Mouse (Mus musculus) urinary bladder, postnatal 25 days (tissue): ENCODE data around the gene Foxp2.
A peak's percentile ranks its signal among the peaks of the same experiment; 100 is the strongest.

Source experiments
- DNase-seq: peaks from one replicate; pipeline ENCODE4 v3.0.0; 2022; ENCODE audit warnings: low spot score

Gene Foxp2

GRCm38 (mm10) chr6:14901183-14901970 lies at the start of gene Foxp2:
Gene Foxp2 (plus strand): TSS chr6:14901349.
- DNase-seq = peak; percentile 37

DNA sequence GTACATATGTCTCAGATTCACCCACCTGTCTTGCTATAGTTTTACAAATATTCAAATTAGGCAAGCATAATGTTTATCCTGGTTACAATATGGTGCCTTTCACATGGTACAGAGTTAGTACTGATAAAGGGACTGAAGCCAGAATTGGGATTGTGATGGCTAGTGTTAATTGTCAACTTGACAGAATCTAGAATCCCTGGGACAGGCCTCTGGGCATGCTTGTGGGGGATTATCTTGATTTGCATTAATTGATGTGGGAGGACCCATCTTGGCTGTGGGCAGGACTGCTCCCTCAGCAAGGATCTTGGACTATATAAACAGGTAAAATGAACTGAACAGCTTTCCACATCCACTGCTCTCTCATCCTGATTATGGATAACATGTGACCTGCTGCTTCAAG lies 15.9 kb upstream of the Foxp2 start:
- no peak for DNase-seq

DNA sequence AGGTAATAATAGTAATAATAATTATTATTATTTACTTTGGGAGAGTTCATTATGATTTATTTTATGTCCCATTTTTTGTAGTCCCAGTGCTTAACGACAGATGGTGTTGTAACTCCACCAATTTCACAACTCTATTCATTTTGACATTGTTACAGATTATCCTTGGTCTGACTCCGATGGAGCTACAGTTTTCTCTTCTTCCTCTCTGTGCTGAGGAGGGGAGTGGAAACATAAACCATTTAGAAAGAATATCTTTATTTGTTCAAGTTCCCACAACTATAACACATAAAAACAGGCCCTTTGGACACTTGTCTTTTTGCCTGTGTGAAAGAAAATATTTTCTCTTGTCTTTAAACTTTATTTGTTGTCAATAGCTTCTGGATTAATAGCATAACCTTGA lies 4.1 kb upstream of the Foxp2 start:
- no peak for DNase-seq

- no peak for DNase-seq
Measured at GRCm38 (mm10) chr6:14898096-14898855, 2.9 kb upstream of the Foxp2 start.

DNA sequence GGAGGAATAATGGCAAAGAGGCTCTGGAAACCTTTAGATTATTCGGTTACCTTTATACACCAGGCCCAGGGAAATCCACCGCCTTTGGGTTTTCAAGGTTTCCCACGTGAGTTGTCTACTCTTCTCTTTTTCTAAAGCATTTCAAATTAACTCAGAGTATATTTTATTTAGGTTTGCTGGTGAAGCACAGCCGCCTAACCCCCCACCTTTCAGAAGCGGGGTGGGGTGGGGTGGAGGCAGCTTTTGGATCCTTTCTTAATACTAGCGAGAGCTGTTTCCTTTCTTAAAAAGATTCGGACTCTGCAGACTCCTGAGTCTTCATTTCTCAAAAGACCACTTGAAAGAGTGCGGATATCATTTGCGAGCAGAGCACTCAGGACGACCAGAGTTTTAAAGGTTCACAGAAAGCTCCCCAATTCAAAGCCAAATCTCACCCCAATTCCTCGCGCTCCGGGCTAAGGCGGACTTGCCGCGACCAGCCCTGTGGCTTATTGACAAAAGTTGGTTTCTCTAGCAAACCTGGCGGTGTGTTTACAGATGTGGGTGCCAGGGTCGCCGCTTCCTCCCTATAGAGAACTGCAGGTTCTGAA lies 2.0 kb upstream of the Foxp2 start:
- DNase-seq = no peak

GRCm38 (mm10) chr6:14899936-14900578 lies 1.1 kb upstream of the Foxp2 start:
- no peak for DNase-seq

DNA sequence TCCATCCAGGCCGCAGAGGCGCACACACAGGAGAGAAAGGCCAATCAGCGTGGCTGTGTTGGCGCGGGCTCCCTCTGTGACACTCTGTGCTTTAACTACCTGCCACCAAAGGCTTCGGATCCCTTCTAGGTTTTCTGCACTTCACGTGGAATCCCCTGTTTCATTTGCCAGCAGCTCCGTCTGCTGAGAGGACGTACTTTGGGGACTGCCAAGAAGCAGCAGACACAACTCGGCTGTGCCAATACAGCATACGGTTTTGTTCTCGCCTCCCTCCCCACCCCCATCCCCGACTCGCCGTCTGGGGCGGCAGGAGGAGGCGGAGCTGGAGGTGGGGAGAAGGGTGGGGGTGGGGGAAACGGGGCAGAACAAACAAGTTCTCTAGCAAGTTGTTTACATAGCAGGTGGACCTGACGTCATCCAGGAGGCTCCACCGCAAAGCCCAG lies 549 bp upstream of the Foxp2 start:
- DNase-seq = peak; percentile 46

- no peak for DNase-seq
Measured at GRCm38 (mm10) chr6:14901971-14902670, 972 bp downstream of the Foxp2 start.

GRCm38 (mm10) chr6:14903271-14903965 lies 2.3 kb downstream of the Foxp2 start:
- DNase-seq = no peak

DNA sequence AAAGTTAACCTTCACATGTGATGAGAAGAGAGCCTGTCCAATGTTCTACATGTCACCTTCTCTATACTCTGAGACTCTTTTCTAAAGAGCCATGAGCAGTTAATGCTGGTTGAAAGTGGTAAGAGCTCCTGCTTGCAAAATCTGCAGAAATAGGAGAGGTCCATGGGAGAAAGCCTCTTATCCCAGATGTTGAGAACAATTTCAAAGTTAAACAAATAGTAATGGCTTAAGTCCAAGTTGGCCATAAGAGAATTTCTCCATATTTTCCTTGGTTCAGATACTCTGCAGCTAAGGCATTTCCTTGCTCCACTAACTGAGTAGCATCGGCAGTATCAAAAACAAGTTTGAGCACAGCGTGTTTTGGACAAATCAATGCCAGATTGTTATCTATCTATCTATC lies 13.9 kb downstream of the Foxp2 start:
- no peak for DNase-seq

DNA sequence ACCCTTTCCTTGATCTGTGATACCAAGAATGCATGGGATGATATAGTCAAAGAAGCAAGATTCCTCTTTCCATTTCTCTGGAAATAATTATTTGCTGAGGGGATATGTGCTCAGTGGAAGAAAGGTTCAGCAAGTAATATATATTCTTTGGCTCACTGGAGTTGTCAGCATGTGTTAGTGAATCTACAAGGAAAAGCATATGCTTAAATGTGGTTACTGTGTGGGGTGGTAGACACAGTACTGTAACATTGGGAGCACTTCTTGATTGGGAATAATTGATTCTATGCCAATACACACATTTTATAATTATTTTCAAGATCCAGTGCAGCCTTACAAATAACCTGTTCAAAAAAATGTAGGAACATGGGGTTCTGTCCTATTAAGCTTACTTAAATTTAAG lies 21.6 kb downstream of the Foxp2 start:
- DNase-seq = no peak

DNA sequence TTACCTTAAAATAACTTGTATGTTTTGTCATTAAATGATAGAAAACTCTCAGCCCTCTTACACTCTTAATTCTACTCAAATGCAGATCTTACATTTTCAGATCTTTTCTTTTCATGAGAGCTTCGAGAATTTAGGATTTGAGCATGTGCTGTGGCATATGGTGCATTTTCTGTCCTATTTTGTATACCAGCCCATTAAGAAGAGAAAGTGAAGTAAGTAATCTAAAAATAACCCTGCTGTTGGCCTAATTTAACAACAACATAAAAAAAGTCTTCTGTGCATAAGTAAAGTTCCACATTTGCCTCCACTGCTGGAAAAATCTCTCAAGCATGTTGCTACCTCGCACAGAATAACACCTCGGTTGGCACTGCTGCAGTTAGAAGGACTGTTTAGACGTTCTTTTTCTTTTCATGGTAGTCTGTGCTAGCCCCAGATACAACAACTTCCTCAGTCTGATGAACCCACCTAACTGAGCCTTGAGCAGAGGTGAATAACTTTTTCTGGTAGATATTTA lies 23.9 kb downstream of the Foxp2 start:
- DNase-seq = no peak

DNA sequence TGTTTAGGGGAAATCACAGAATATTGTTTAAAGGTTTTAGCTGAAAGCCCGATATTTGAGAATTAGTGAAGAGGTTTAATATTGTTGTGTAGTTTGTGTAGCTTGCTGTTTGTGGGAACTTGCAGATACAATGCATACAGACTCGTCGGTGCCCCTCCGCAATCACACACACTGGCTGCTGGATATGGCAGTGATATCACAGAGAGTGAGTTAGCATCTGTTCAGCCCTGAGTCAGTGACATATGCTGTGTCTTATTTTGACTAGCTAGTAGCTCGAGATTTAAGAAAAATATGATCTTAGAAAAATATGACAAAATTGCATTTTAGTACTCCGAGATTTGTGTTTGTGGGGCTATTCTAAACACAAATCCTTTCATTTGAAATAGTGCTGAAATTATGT lies 49.9 kb downstream of the Foxp2 start:
- no peak for DNase-seq

DNA sequence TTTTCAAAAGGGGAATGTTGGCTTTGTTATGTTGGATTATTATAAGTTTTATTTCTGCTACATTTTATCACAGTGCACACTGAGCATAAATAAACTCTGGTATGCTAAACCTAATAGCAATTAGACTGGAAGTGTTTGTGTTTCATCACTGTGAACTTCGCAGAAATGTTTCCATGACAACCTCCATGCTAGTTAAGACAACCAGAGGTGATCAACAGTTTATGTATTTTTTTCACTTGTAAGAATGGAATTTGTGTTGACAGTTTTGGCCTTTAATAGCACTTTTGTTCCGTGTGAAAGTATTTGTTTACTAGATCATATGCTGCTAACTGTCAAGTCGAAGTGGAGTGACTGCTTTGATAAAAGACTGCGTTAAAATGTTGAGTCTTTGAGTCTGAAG lies 51.6 kb downstream of the Foxp2 start:
- DNase-seq = no peak

DNA sequence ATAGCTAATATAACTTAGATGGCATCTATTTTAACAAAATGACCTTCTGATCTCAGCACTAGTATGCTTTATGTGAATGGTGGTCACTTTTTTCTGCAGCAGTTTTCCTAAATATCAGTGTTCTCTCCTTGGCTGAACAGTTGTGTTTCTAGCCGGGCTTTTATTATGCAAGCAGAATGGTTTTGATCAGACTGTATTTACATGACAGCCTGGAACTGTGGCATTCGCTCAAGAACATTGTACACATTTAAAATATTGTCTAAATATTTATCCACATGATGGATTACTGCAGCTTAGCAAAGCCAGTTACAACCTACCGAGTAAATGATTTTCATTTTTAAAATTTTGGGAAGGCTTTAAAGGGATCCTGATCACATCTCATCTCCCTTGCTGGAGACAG lies 75.9 kb downstream of the Foxp2 start:
- DNase-seq = no peak

GRCm38 (mm10) chr6:14978201-14978600 lies 77.1 kb downstream of the Foxp2 start:
- DNase-seq = no peak

GRCm38 (mm10) chr6:15008113-15008512 lies 107.0 kb downstream of the Foxp2 start:
- DNase-seq = no peak

DNA sequence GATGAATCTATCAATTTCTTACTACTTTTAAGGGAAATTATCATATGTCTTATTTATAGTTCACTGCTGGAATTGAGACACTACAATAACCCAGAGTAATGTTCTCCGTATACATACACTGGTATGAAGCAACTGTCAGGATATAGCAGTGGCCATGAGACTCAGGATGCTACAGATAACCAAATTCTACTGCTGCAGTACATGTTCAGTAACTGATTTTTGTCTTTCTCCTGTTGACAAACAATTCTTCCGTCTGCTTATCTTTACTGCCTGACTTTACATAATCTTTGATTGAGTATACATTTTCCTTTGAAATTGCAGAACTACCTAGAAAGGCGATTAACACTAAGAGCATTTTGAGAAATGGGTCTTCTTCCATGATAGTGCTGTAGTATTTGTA lies 127.3 kb downstream of the Foxp2 start:
- DNase-seq = no peak

DNA sequence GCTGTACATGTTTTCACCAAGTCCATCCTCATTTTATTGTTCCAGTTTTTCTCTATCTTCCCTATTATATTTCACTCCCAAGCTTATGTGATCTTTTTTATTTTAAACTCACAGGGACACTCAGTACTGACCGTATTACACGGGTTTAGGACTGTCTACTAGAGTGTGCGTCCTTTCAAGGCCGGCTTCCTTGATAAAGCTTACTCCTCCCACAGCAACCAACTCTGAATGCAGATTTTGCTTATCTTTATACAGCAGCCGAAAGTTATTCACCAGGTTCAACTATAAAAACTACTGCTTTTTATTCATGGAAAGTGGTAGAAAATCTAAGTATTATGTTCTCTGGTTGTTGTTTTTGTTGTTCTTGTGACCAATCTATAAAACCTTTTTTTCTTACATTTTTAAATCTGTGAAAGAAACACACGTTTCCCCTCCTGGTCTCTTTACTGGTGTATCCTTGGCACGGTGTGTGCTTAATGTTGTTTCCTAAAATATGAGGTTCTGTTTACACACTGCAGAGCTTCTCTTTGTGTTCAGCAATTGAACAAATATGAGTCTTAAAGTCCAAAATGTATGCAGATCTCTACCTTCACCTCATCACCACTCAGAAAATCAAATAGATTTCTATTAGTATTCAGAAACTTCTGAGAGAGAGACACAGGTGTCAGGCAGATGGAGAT lies 128.4 kb downstream of the Foxp2 start:
- no peak for DNase-seq

GRCm38 (mm10) chr6:15063246-15063645 lies 162.1 kb downstream of the Foxp2 start:
- DNase-seq = no peak

- DNase-seq = no peak
Measured at GRCm38 (mm10) chr6:15101548-15101947, 200.4 kb downstream of the Foxp2 start.
